Mouse (Mus musculus): Measurements from ENCODE around the gene Klhl29. TPM values are rescaled to one million over a fixed set of nuclear protein-coding genes. Genes with fewer than 3 reads are reported as not detected.
A peak's percentile ranks its signal among the peaks of the same experiment; 100 is the strongest.

Klhl29 gene
- total RNA-seq, 4 experiments from 2014 or later = 17.1 to 26.7 (median 20.1) TPM

GRCm38 (mm10) chr12:5252569-5252968 is 122.9 kb downstream of the Klhl29 start:
- DNase-seq = no peak

- DNase-seq = peak; percentile 78
Measured at GRCm38 (mm10) chr12:5250042-5250441, 125.4 kb downstream of the Klhl29 start.

GRCm38 (mm10) chr12:5249068-5249467 is 126.4 kb downstream of the Klhl29 start:
- peak; percentile 42 for DNase-seq

GRCm38 (mm10) chr12:5247505-5247904 is 128.0 kb downstream of the Klhl29 start:
- peak; percentile 44 for DNase-seq

GRCm38 (mm10) chr12:5246721-5247341 is 128.7 kb downstream of the Klhl29 start:
- peak; percentile 88 for DNase-seq

- DNase-seq = peak; percentile 86
Measured at GRCm38 (mm10) chr12:5246193-5246621, 129.3 kb downstream of the Klhl29 start.

- DNase-seq = no peak
Measured at GRCm38 (mm10) chr12:5245207-5245597, 130.3 kb downstream of the Klhl29 start.

- no peak for DNase-seq
Measured at GRCm38 (mm10) chr12:5244431-5245206, 130.9 kb downstream of the Klhl29 start.

GRCm38 (mm10) chr12:5243867-5244266 is 131.6 kb downstream of the Klhl29 start:
- no peak for DNase-seq

GRCm38 (mm10) chr12:5243449-5243848 is 132.0 kb downstream of the Klhl29 start:
- DNase-seq = no peak

- DNase-seq = no peak
Measured at GRCm38 (mm10) chr12:5242551-5243330, 132.7 kb downstream of the Klhl29 start.

GRCm38 (mm10) chr12:5239451-5240245 is 135.8 kb downstream of the Klhl29 start:
- DNase-seq = no peak

GRCm38 (mm10) chr12:5237078-5237477 is 138.4 kb downstream of the Klhl29 start:
- no peak for DNase-seq

- no peak for DNase-seq
Measured at GRCm38 (mm10) chr12:5235596-5235995, 139.9 kb downstream of the Klhl29 start.

- DNase-seq = no peak
Measured at GRCm38 (mm10) chr12:5230504-5230903, 145.0 kb downstream of the Klhl29 start.

GRCm38 (mm10) chr12:5226676-5227654 is 148.5 kb downstream of the Klhl29 start:
- peak; percentile 75 for DNase-seq

GRCm38 (mm10) chr12:5223595-5223994 is 151.9 kb downstream of the Klhl29 start:
- DNase-seq = no peak

- no peak for DNase-seq
Measured at GRCm38 (mm10) chr12:5222439-5223202, 152.9 kb downstream of the Klhl29 start.

- no peak for DNase-seq
Measured at GRCm38 (mm10) chr12:5219913-5220575, 155.4 kb downstream of the Klhl29 start.

Data from adrenal gland, adult 8-10 months (tissue).